Mouse (Mus musculus) C2C12 (cell line): ENCODE data around the gene Fam241b.

Experiments
- CEBPB ChIP-seq: IDR thresholded peaks from one replicate; pipeline ENCODE4 v1.6.1; 2011; ENCODE audit warnings: low read depth, mild to moderate bottlenecking, control low read depth, moderate library complexity
- CTCF ChIP-seq: IDR thresholded peaks from one replicate; pipeline ENCODE4 v1.5.1; 2011; ENCODE audit not compliant: control insufficient read depth, insufficient read depth, insufficient read length
- MAX ChIP-seq: IDR thresholded peaks from one replicate; pipeline ENCODE4 v1.6.1; 2011; ENCODE audit warnings: mild to moderate bottlenecking, control low read depth
- MYOD1 ChIP-seq: IDR thresholded peaks from one replicate; pipeline ENCODE4 v1.6.1; 2011; ENCODE audit warnings: low read depth; ENCODE audit not compliant: control insufficient read depth, insufficient read length
- MYOG ChIP-seq: IDR thresholded peaks from one replicate; pipeline ENCODE4 v1.6.1; 2011; ENCODE audit not compliant: control insufficient read depth, insufficient read length; ENCODE audit errors: extremely low read depth
- USF1 ChIP-seq: IDR thresholded peaks from one replicate; pipeline ENCODE4 v1.6.1; 2011; ENCODE audit warnings: low read depth, mild to moderate bottlenecking, control low read depth, moderate library complexity

DNA sequence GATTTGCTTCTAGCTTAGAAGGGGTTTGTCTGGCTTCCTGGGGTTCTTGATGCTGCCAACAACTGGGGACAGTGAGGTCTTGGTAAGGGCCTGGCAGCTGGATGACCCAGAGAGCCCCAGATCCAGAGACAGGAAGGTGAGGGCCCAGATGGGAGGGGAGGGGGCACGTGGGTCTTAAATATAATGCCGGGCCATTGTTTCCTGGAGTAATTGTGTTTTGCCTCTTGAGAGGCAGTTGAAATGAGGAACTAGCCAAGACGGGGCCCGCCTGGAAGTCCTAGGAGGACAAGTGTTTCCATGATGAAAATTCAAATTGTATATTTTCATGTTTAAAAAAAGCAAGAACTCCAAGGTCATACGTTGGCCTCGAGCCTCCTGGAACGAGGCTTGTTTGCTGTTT is 49.8 kb downstream of the Fam241b start:
- TF ChIP-seq CTCF (no peak), USF1 (no peak), MAX (no peak), MYOG (no peak), MYOD1 (no peak), CEBPB (no peak)
